Mouse (Mus musculus): ENCODE results near the gene Banp.

Gene Banp

GRCm38 (mm10) chr8:121927316-121927715 lies 22.2 kb upstream of the Banp start:
- DNase-seq (ENCODE audit: low spot score) = peak; percentile 41

GRCm38 (mm10) chr8:121930047-121930446 lies 19.5 kb upstream of the Banp start:
- DNase-seq (ENCODE audit: low spot score) = no peak

GRCm38 (mm10) chr8:121931571-121931970 lies 18.0 kb upstream of the Banp start:
- no peak for DNase-seq (ENCODE audit: low spot score)

GRCm38 (mm10) chr8:121932026-121932667 lies 17.4 kb upstream of the Banp start:
- no peak for DNase-seq (ENCODE audit: low spot score)

- no peak for DNase-seq (ENCODE audit: low spot score)
These were observed 16.7 kb upstream of the Banp start for GRCm38 (mm10) chr8:121932668-121933520.

GRCm38 (mm10) chr8:121934506-121934905 lies 15.0 kb upstream of the Banp start:
- no peak for DNase-seq (ENCODE audit: low spot score)

- DNase-seq (ENCODE audit: low spot score) = no peak
These were observed 14.6 kb upstream of the Banp start for GRCm38 (mm10) chr8:121934923-121935322.

GRCm38 (mm10) chr8:121935341-121936294 lies 13.9 kb upstream of the Banp start:
- no peak for DNase-seq (ENCODE audit: low spot score)

GRCm38 (mm10) chr8:121936391-121936790 lies 13.2 kb upstream of the Banp start:
- DNase-seq (ENCODE audit: low spot score) = peak; percentile 54

GRCm38 (mm10) chr8:121938732-121939131 lies 10.8 kb upstream of the Banp start:
- DNase-seq (ENCODE audit: low spot score) = no peak

GRCm38 (mm10) chr8:121943057-121943540 lies 6.5 kb upstream of the Banp start:
- DNase-seq (ENCODE audit: low spot score) = no peak

GRCm38 (mm10) chr8:121943716-121944115 lies 5.8 kb upstream of the Banp start:
- DNase-seq (ENCODE audit: low spot score) = no peak

GRCm38 (mm10) chr8:121944831-121945230 lies 4.7 kb upstream of the Banp start, which contains the start of gene Car5a:
TSS of gene Car5a (minus strand) at chr8:121944904.
- no peak for DNase-seq (ENCODE audit: low spot score)

- no peak for DNase-seq (ENCODE audit: low spot score)
These were observed 3.2 kb upstream of the Banp start for GRCm38 (mm10) chr8:121946351-121946750.

GRCm38 (mm10) chr8:121947047-121947752 lies 2.4 kb upstream of the Banp start:
- DNase-seq (ENCODE audit: low spot score) = no peak

- DNase-seq (ENCODE audit: low spot score) = peak; percentile 90
These were observed 1.8 kb upstream of the Banp start for GRCm38 (mm10) chr8:121947753-121948141.

- no peak for DNase-seq (ENCODE audit: low spot score)
These were observed 1.0 kb upstream of the Banp start for GRCm38 (mm10) chr8:121948321-121949145.

GRCm38 (mm10) chr8:121949941-121950748 lies 595 bp downstream of the Banp start:
- peak; percentile 98 for DNase-seq (ENCODE audit: low spot score)
